Mouse (Mus musculus): ENCODE measurements around the gene Tnip2.

Tnip2 gene

GRCm38 (mm10) chr5:34524511-34524910, 10.7 kb upstream of the Tnip2 start:
- DNase-seq (ENCODE audit: extremely low read depth, low read depth): no peak

GRCm38 (mm10) chr5:34523958-34524485, 10.2 kb upstream of the Tnip2 start:
- DNase-seq (ENCODE audit: extremely low read depth, low read depth): no peak

DNA sequence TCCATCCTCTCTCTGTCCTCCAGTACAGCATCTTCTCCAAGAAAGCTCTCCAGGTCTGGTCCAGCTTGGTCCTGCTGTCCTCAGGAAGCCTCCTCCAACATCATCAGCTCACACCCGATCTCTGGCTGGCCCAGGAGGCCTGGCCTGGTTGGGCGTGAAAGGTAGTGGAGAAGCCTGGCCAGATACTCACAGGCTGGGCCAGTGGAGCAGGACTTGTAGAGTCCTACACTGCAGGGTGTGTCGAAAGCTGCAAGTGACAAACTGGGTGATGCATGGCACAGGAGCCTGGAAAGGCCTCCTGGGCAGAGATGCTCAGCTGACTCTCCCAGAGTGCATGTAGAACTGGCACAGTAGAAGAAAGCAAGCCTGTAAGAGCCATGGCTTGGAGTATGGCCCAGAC, 7.5 kb upstream of the Tnip2 start:
- DNase-seq (ENCODE audit: extremely low read depth, low read depth): no peak

DNA sequence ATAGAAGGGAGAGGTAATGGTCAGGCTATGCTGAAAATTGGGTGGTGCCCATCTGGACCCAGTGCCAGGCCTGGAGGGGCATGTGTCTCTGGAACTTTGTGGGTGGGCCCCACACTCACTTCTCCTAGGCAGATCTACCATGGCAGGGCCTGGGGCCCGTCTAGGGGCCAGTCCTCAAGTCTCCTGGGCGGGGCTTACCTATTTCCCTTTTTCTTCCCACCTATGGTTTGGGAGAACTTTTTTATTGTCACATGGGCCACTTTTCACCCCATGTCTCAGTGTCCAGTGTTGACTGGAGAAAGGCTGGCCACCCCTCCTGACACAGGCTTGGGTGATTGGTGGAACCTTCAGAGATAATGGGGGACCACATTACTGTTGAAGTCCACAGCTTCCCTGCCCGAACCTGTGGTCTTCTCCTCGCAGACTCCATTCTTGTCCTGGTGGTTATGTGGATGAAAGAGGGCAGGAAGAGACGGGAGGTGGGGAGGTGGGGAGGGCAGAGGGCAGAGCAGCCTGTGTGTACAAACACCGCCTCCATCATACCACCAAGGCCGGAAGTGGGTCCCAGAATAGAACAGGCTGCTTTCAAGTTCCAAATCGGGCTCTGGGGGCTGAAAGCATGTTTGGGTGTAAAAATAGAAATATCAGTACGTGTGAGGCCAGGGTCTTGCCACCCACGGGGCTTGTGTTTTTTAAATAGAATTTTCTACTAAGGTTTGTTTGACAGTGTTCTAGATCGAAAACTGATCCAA, 6.8 kb upstream of the Tnip2 start:
- DNase-seq (ENCODE audit: extremely low read depth, low read depth): peak; percentile 29

DNA sequence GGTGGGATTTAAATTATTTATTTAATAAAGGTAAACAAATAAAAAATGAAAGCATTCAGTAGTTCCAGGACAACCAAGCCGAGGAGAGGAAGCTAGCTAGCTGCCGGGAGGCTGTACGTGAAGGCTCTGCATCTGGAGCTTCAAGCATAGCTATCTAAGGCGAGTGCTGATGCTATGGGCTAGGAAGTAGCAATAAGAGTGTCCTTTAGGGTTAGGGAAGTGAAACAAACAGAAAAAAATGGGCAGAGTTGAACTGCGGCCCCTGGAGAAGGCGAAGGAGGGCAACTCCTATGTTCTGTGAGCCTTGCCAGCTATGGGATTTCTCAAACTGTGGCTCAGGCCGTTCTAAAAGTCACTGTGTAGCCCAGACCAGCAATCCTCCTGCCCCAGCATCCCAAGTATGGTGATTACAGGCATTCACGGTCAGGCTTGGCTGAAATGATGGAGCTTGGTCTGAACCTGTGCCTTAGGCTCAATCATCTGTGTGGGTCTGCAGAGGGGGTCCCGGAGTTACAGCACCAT, 5.7 kb upstream of the Tnip2 start:
- DNase-seq (ENCODE audit: extremely low read depth, low read depth): no peak

- peak; percentile 81 for DNase-seq (ENCODE audit: extremely low read depth, low read depth)
These were observed 4.1 kb upstream of the Tnip2 start for GRCm38 (mm10) chr5:34517913-34518312.

- no peak for DNase-seq (ENCODE audit: extremely low read depth, low read depth)
These were observed 1.3 kb upstream of the Tnip2 start for GRCm38 (mm10) chr5:34515096-34515495.

GRCm38 (mm10) chr5:34514218-34514566, 401 bp upstream of the Tnip2 start:
- no peak for DNase-seq (ENCODE audit: extremely low read depth, low read depth)

DNA sequence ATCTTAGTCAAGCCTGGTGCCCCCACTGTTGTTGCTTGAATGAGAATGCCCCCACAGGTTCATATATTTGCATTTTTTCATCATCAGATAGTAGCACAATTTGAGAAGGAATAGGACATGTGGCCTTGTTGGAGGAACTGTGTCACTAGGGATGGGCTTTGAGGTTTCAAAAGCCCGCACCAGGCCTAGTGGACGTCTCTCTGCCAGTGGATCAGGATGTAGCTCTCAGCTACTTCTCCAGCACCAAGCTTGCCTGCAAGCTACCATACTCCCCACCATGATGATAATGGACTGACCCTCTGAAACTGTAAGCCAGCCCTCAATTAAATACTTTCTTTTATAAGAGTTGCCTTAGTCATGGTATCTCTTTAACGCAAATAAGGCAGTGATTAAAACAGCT, 1.3 kb downstream of the Tnip2 start:
- no peak for DNase-seq (ENCODE audit: extremely low read depth, low read depth)

- no peak for DNase-seq (ENCODE audit: extremely low read depth, low read depth)
These were observed 11.0 kb downstream of the Tnip2 start for GRCm38 (mm10) chr5:34502821-34503220.

DNA sequence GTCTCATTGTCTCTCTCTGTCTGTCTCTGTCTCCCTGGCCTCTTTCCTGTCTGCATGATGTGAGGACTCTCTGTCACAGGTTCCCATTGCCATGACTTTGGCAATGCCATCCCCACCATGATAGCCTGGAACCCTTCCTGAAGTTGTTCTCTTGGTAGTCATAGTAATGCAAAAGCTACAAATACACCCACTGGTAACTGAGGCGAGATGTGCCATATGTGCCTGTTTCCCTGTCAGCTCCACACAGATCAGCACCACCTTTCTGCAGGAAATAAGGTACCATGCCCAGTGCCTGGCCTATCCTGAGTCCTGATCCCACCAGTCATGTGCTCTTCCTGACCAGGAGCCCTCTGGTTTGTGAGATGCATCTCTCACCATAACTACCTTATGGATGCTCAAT, 11.4 kb downstream of the Tnip2 start:
- no peak for DNase-seq (ENCODE audit: extremely low read depth, low read depth)

- no peak for DNase-seq (ENCODE audit: extremely low read depth, low read depth)
These were observed 12.2 kb downstream of the Tnip2 start for GRCm38 (mm10) chr5:34501588-34501987.

DNA sequence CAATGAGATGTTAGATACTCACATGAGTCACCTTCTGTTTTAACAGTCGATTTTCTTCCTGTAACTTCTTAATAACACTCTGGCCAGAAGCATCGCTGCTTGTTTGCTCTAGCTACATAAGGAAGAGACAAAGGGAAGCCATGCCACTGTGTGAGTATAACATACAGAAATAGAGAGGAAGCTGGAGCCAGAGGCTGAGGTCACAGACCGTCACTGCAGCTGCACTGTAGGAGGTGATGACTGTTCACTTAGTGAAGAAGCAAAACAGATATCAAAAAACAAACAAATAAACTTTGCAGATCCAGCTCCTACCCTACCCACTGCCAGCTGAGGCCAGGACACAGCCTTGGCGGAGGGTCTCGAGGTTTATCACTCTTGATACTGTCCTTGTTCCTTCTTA, 12.9 kb downstream of the Tnip2 start:
- DNase-seq (ENCODE audit: extremely low read depth, low read depth): no peak

DNA sequence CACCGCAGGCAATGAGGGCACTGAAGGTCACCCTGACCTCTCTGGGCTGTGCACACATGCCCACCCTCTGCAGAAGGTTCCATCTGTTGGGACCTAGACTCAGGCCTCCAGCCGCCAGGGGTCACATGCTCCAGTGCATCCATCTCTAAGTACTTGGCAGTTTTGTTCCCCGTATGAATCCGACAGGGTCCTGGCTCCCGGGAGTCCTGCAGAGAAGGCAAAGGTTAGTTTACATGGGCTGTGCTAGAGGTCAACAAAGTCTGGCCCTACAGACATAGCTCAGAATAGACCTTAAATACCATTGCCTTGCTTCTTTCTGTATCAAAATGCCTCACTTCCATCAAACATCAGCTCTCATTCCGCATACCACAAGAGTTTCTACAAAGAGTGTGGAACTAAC, 17.0 kb downstream of the Tnip2 start:
- DNase-seq (ENCODE audit: extremely low read depth, low read depth): no peak

- no peak for DNase-seq (ENCODE audit: extremely low read depth, low read depth)
These were observed 24.4 kb downstream of the Tnip2 start for GRCm38 (mm10) chr5:34489418-34489787.

- DNase-seq (ENCODE audit: extremely low read depth, low read depth): no peak
These were observed 24.9 kb downstream of the Tnip2 start for GRCm38 (mm10) chr5:34488741-34489417.

GRCm38 (mm10) chr5:34487320-34488090, 26.3 kb downstream of the Tnip2 start:
- DNase-seq (ENCODE audit: extremely low read depth, low read depth): no peak

DNA sequence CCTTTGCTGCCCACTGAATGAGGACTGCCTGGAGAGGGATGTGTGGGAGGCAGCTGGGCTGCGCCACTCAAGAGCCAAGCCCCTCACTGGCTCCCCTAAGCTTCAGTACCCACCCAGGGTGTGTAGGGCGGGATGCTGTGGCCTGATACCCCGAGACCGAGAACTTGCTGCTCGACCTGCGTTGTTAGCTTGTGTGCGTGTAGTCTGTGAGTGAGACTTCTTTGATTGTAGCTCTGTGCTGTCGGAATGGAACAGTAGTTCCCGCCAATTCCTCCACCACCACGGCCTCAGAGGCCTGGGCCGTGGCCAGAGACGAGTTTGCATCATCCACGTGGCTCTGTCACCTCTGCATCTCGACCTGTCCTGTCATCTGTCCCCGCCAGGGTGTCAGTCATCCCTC, 28.1 kb downstream of the Tnip2 start:
- no peak for DNase-seq (ENCODE audit: extremely low read depth, low read depth)

- DNase-seq (ENCODE audit: extremely low read depth, low read depth): no peak
These were observed 32.9 kb downstream of the Tnip2 start for GRCm38 (mm10) chr5:34480926-34481325.

- DNase-seq (ENCODE audit: extremely low read depth, low read depth): peak; percentile 86
These were observed 45.6 kb downstream of the Tnip2 start for GRCm38 (mm10) chr5:34468039-34468775.

DNA sequence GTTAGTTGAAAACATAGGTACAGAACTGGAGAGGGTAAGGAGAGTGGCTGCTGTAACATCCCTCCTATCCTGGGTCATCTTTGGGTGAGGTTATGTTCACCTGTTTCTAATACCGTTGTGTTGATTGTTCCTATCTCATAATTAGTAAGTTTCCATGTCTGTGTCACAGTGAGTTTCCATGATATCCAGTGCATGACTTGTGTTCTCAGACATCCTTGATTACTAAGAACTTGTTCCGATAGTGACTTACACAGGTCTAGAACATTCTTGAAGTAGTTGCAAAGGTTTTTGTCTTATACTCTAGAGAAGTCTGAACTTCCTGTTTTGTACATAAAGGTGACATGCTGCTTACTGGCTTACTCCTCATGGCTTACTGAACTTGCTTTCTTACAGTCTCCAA, 47.1 kb downstream of the Tnip2 start:
- DNase-seq (ENCODE audit: extremely low read depth, low read depth): peak; percentile 29

Data from MEL-GATA-1-ER (cell line).